Mouse (Mus musculus): ENCODE data around the gene Ttc8. TPM values are rescaled to one million over a fixed set of nuclear protein-coding genes. Genes with fewer than 3 reads are reported as not detected.
"Not testable (repeated sequence)": the region's sequence is repeated elsewhere in the genome, so short reads cannot be mapped to it uniquely, and the experiment has no call there.

Gene Ttc8
- polyA plus RNA-seq, 1 experiment from 2014 or later: 4.6 TPM

GRCm38 (mm10) chr12:98910096-98910495 lies 10.3 kb upstream of the Ttc8 start:
- no peak overlapping the region for H3K27ac ChIP-seq
- H3K4me2 ChIP-seq: no peak overlapping the region
- H3K9me3 ChIP-seq (replicated peaks): no peaks in the 10 kb centered on the region
- H3K27me3 ChIP-seq (replicated peaks): no peaks in the 10 kb centered on the region
- H3K4me1 ChIP-seq: no peaks in the 10 kb centered on the region
- ATAC-seq: no peak
- no peak overlapping the region for H3K9ac ChIP-seq
- no peak overlapping the region for H3K4me3 ChIP-seq
- no peaks in the 10 kb centered on the region for H3K36me3 ChIP-seq
- 68% methylated on average over 9 of the region's 9 CpGs for WGBS (ENCODE audit: insufficient replicate concordance)

GRCm38 (mm10) chr12:98931174-98931573 lies 10.8 kb downstream of the Ttc8 start:
- ATAC-seq: no peak
- H3K27ac ChIP-seq: no peak overlapping the region
- H3K27me3 ChIP-seq (replicated peaks): no peaks in the 10 kb centered on the region
- H3K4me1 ChIP-seq: no peaks in the 10 kb centered on the region
- no peaks in the 10 kb centered on the region for H3K9me3 ChIP-seq (replicated peaks)
- H3K4me3 ChIP-seq: no peak overlapping the region
- 82% methylated on average over 4 of the region's 4 CpGs for WGBS (ENCODE audit: insufficient replicate concordance)
- no peak overlapping the region for H3K4me2 ChIP-seq
- no peak overlapping the region for H3K9ac ChIP-seq
- H3K36me3 ChIP-seq: no peaks in the 10 kb centered on the region

- Histone ChIP-seq H3K4me1 (no peaks in the 10 kb centered on the region), H3K27me3 (replicated peaks) (no peaks in the 10 kb centered on the region), H3K27ac (no peak overlapping the region), H3K4me2 (no peak overlapping the region), H3K9me3 (replicated peaks) (no peaks in the 10 kb centered on the region), H3K9ac (no peak overlapping the region), H3K36me3 (no peaks in the 10 kb centered on the region), H3K4me3 (no peak overlapping the region)
- ATAC-seq: no peak
- WGBS (ENCODE audit: insufficient replicate concordance): 76% methylated on average over 4 of the region's 4 CpGs
Observed at GRCm38 (mm10) chr12:98932441-98932840, 12.1 kb downstream of the Ttc8 start.

GRCm38 (mm10) chr12:98932856-98933255 lies 12.5 kb downstream of the Ttc8 start:
- Histone ChIP-seq H3K27me3 (replicated peaks) (no peaks in the 10 kb centered on the region), H3K4me2 (no peak overlapping the region), H3K9me3 (replicated peaks) (no peaks in the 10 kb centered on the region), H3K36me3 (no peaks in the 10 kb centered on the region), H3K9ac (no peak overlapping the region), H3K4me1 (no peaks in the 10 kb centered on the region), H3K4me3 (no peak overlapping the region), H3K27ac (no peak overlapping the region)
- ATAC-seq: no peak
- 69% methylated on average over 1 of the region's 1 CpGs for WGBS (ENCODE audit: insufficient replicate concordance)

GRCm38 (mm10) chr12:98951295-98951694 lies 30.9 kb downstream of the Ttc8 start:
- not testable (repeated sequence) for H3K36me3 ChIP-seq; H3K27me3 ChIP-seq (replicated peaks); H3K27ac ChIP-seq; ATAC-seq; H3K4me2 ChIP-seq; H3K9me3 ChIP-seq (replicated peaks); H3K4me3 ChIP-seq; H3K9ac ChIP-seq; H3K4me1 ChIP-seq
- 70% methylated on average over 5 of the region's 5 CpGs for WGBS (ENCODE audit: insufficient replicate concordance)

- H3K27me3 ChIP-seq (replicated peaks): no peaks in the 10 kb centered on the region
- H3K4me2 ChIP-seq: no peak overlapping the region
- H3K9me3 ChIP-seq (replicated peaks): no peaks in the 10 kb centered on the region
- H3K36me3 ChIP-seq: no peaks in the 10 kb centered on the region
- 73% methylated on average over 2 of the region's 2 CpGs for whole genome bisulfite sequencing (ENCODE audit: insufficient replicate concordance)
- H3K4me1 ChIP-seq: no peaks in the 10 kb centered on the region
- H3K4me3 ChIP-seq: no peak overlapping the region
- no peak overlapping the region for H3K9ac ChIP-seq
- no peak overlapping the region for H3K27ac ChIP-seq
- no peak for ATAC-seq
Observed at GRCm38 (mm10) chr12:98956951-98957350, 36.6 kb downstream of the Ttc8 start.

- 77% methylated on average over 11 of the region's 11 CpGs for WGBS (ENCODE audit: insufficient replicate concordance)
- Histone ChIP-seq H3K9me3 (replicated peaks) (no peaks in the 10 kb centered on the region), H3K4me3 (no peak overlapping the region), H3K4me1 (no peaks in the 10 kb centered on the region), H3K36me3 (no peaks in the 10 kb centered on the region), H3K4me2 (no peak overlapping the region), H3K27me3 (replicated peaks) (no peaks in the 10 kb centered on the region), H3K9ac (no peak overlapping the region), H3K27ac (no peak overlapping the region)
- ATAC-seq: no peak
Observed at GRCm38 (mm10) chr12:98957455-98957854, 37.1 kb downstream of the Ttc8 start.

- no peaks in the 10 kb centered on the region for H3K9me3 ChIP-seq (replicated peaks)
- H3K4me3 ChIP-seq: no peak overlapping the region
- H3K9ac ChIP-seq: no peak overlapping the region
- no peak for ATAC-seq
- H3K36me3 ChIP-seq: no peaks in the 10 kb centered on the region
- H3K4me2 ChIP-seq: no peak overlapping the region
- 73% methylated on average over 7 of the region's 7 CpGs for WGBS (ENCODE audit: insufficient replicate concordance)
- no peaks in the 10 kb centered on the region for H3K27me3 ChIP-seq (replicated peaks)
- no peak overlapping the region for H3K27ac ChIP-seq
- no peaks in the 10 kb centered on the region for H3K4me1 ChIP-seq
Observed at GRCm38 (mm10) chr12:98961008-98961407, 40.6 kb downstream of the Ttc8 start.

GRCm38 (mm10) chr12:98961415-98961814 lies 41.0 kb downstream of the Ttc8 start:
- Histone ChIP-seq H3K36me3 (no peaks in the 10 kb centered on the region), H3K27me3 (replicated peaks) (no peaks in the 10 kb centered on the region), H3K4me3 (no peak overlapping the region), H3K4me1 (no peaks in the 10 kb centered on the region), H3K9me3 (replicated peaks) (no peaks in the 10 kb centered on the region), H3K4me2 (no peak overlapping the region), H3K9ac (no peak overlapping the region), H3K27ac (no peak overlapping the region)
- 63% methylated on average over 4 of the region's 4 CpGs for WGBS (ENCODE audit: insufficient replicate concordance)
- no peak for ATAC-seq

- Histone ChIP-seq H3K36me3 (no peaks in the 10 kb centered on the region), H3K9me3 (replicated peaks) (no peaks in the 10 kb centered on the region), H3K4me3 (no peak overlapping the region), H3K27me3 (replicated peaks) (no peaks in the 10 kb centered on the region), H3K27ac (no peak overlapping the region), H3K4me2 (no peak overlapping the region), H3K4me1 (no peaks in the 10 kb centered on the region), H3K9ac (no peak overlapping the region)
- 80% methylated on average over 4 of the region's 4 CpGs for WGBS (ENCODE audit: insufficient replicate concordance)
- no peak for ATAC-seq
Observed at GRCm38 (mm10) chr12:98965441-98966135, 45.2 kb downstream of the Ttc8 start.

- Histone ChIP-seq H3K4me1 (no peaks in the 10 kb centered on the region), H3K27me3 (replicated peaks) (no peaks in the 10 kb centered on the region), H3K4me2 (no peak overlapping the region), H3K4me3 (no peak overlapping the region), H3K9me3 (replicated peaks) (no peaks in the 10 kb centered on the region), H3K27ac (no peak overlapping the region), H3K9ac (no peak overlapping the region), H3K36me3 (peaks cover 9% of the 10 kb centered on the region; the same call in 1 of the 2 replicates)
- ATAC-seq: no peak
- WGBS (ENCODE audit: insufficient replicate concordance): 88% methylated on average over 3 of the region's 3 CpGs
Observed at GRCm38 (mm10) chr12:98972291-98972690, 51.9 kb downstream of the Ttc8 start.

- 77% methylated on average over 10 of the region's 10 CpGs for WGBS (ENCODE audit: insufficient replicate concordance)
Observed at GRCm38 (mm10) chr12:98973461-98973860, 53.1 kb downstream of the Ttc8 start.

More at GRCm38 (mm10) chr12:98973461-98973860, 53.1 kb downstream of the Ttc8 start:
- Histone ChIP-seq H3K4me2 (no peak overlapping the region), H3K27ac (no peak overlapping the region), H3K27me3 (replicated peaks) (no peaks in the 10 kb centered on the region), H3K4me1 (no peaks in the 10 kb centered on the region), H3K9me3 (replicated peaks) (no peaks in the 10 kb centered on the region), H3K4me3 (no peak overlapping the region), H3K9ac (no peak overlapping the region), H3K36me3 (peaks cover 15% of the 10 kb centered on the region; the same call in 1 of the 2 replicates)
- ATAC-seq: no peak
